Mouse (Mus musculus) brain, embryonic 14.5 days (tissue): ENCODE data around the gene Pou3f1.

Experiments used
- CTCF ChIP-seq: fragments of 200-500 bp; IDR thresholded peaks from 2 replicates; pipeline ENCODE4 v1.5.1; 2012; ENCODE audit warnings: inconsistent platforms, mild to moderate bottlenecking, moderate library complexity, borderline replicate concordance; ENCODE audit not compliant: insufficient read depth, insufficient read length; ENCODE audit errors: extremely low read depth
- POLR2A ChIP-seq: fragments of 200-500 bp; IDR thresholded peaks from 2 replicates; pipeline ENCODE4 v1.6.1; 2012; ENCODE audit warnings: mild to moderate bottlenecking, inconsistent platforms, borderline replicate concordance; ENCODE audit not compliant: poor library complexity, insufficient read depth, insufficient read length, severe bottlenecking; ENCODE audit errors: extremely low read depth

DNA sequence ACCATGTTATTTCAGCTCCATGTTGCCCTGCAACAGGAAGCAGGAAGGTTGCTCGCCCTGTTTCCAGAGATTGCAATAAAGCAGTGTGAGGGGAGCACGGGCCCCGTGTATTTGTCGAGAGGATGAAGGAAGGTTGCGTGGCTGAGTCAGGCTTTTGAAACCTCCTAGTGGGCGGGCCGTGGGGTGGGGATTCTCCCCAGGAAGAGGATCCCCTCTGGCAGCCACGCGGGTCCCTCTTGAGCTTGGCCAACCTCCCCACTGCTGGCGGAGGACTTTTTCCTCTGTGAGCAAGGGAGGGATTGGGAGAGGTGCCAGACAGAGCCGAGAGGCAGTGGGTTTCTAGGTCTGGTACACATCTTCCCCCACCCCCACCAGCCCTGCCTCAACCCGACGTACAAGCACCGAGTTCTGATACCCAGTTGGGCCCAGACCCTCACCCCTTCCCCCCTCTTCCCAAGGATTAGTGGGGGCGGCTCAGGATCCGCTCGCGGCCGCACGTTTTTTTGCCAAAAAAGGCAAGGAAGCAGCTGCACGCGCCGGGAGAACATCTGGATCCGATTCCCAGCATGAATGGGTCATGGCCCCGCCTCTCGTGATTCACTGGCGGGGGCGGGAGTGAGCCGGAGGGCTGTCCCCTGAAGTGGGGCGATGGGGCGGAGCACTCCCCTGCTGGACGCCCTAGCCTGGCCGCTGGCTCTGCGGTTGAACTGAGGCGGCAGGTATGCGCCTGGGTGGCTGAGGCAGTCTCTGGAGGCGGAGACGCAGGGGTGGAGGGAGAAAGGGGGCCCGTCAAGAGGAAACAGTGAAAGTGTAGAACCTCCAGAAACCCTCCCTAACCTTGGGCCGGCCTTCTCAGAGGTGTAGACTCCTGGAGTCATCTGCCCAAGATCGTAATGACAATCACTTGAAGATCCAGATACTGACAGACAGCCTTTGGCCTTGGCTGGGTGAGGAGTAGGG lies 52.2 kb downstream of the Pou3f1 start:
- TF ChIP-seq CTCF (no peak), POLR2A (no peak)
